Mouse (Mus musculus) c-Kit-positive CD71-positive TER-119-positive erythroid progenitor cells, embryonic 14.5 days (primary cell): ENCODE results near the gene Kcnk10.

Experiments used
- DNase-seq: peaks from one replicate; pipeline ENCODE4 v3.0.0-alpha.2; 2013; ENCODE audit warnings: low spot score

Kcnk10 gene

GRCm38 (mm10) chr12:98519866-98520567 is 58.1 kb downstream of the Kcnk10 start:
- DNase-seq = no peak

GRCm38 (mm10) chr12:98505601-98506000 is 72.5 kb downstream of the Kcnk10 start:
- DNase-seq = no peak

GRCm38 (mm10) chr12:98501528-98502280 is 76.4 kb downstream of the Kcnk10 start:
- DNase-seq = no peak

- no peak for DNase-seq
Measured at GRCm38 (mm10) chr12:98501045-98501444, 77.1 kb downstream of the Kcnk10 start.

- DNase-seq = no peak
Measured at GRCm38 (mm10) chr12:98481460-98481859, 96.7 kb downstream of the Kcnk10 start.

GRCm38 (mm10) chr12:98481048-98481447 is 97.1 kb downstream of the Kcnk10 start:
- DNase-seq = no peak

- no peak for DNase-seq
Measured at GRCm38 (mm10) chr12:98477673-98478461, 100.2 kb downstream of the Kcnk10 start.

- no peak for DNase-seq
Measured at GRCm38 (mm10) chr12:98471232-98471631, 106.9 kb downstream of the Kcnk10 start.

- no peak for DNase-seq
Measured at GRCm38 (mm10) chr12:98470097-98470496, 108.0 kb downstream of the Kcnk10 start.

- no peak for DNase-seq
Measured at GRCm38 (mm10) chr12:98467793-98468192, 110.3 kb downstream of the Kcnk10 start.

GRCm38 (mm10) chr12:98459889-98460288 is 118.2 kb downstream of the Kcnk10 start:
- peak; percentile 8 for DNase-seq

GRCm38 (mm10) chr12:98458944-98459343 is 119.2 kb downstream of the Kcnk10 start:
- no peak for DNase-seq

- DNase-seq = no peak
Measured at GRCm38 (mm10) chr12:98458516-98458915, 119.6 kb downstream of the Kcnk10 start.

GRCm38 (mm10) chr12:98453161-98453560 is 124.9 kb downstream of the Kcnk10 start:
- DNase-seq = no peak

- DNase-seq = no peak
Measured at GRCm38 (mm10) chr12:98452646-98453045, 125.5 kb downstream of the Kcnk10 start.

GRCm38 (mm10) chr12:98445637-98446036 is 132.5 kb downstream of the Kcnk10 start:
- DNase-seq = no peak

- DNase-seq = no peak
Measured at GRCm38 (mm10) chr12:98444860-98445259, 133.2 kb downstream of the Kcnk10 start.

GRCm38 (mm10) chr12:98443754-98444153 is 134.4 kb downstream of the Kcnk10 start:
- DNase-seq = no peak

GRCm38 (mm10) chr12:98438080-98438479 is 140.0 kb downstream of the Kcnk10 start:
- DNase-seq = no peak

GRCm38 (mm10) chr12:98430683-98431082 is 147.4 kb downstream of the Kcnk10 start:
- no peak for DNase-seq

GRCm38 (mm10) chr12:98421340-98421739 is 156.8 kb downstream of the Kcnk10 start:
- DNase-seq = no peak

GRCm38 (mm10) chr12:98419849-98420248 is 158.3 kb downstream of the Kcnk10 start:
- DNase-seq = no peak

GRCm38 (mm10) chr12:98409580-98409979 is 168.5 kb downstream of the Kcnk10 start:
- no peak for DNase-seq
